Mouse (Mus musculus) olfactory bulb, adult 2 months (tissue): ENCODE results near the gene Mical2.

Experiments
- CTCF ChIP-seq: fragments of 200-500 bp; IDR thresholded peaks from 2 replicates; pipeline ENCODE4 v1.5.1; 2012; ENCODE audit warnings: low read depth, mild to moderate bottlenecking, low read length, moderate library complexity; ENCODE audit not compliant: insufficient read depth
- POLR2A ChIP-seq: fragments of 200-500 bp; IDR thresholded peaks from 2 replicates; pipeline ENCODE4 v1.6.1; 2012; ENCODE audit warnings: mild to moderate bottlenecking, low read depth, low read length, moderate library complexity; ENCODE audit not compliant: insufficient read depth

GRCm38 (mm10) chr7:112413286-112413685, 187.6 kb downstream of the Mical2 start:
- TF ChIP-seq CTCF (no peak), POLR2A (no peak)
